Mouse (Mus musculus) inflammation-experienced regulatory T-cells, adult 6 months (primary cell): ENCODE measurements around the gene Tmsb10. TPM values are rescaled to one million over a fixed set of nuclear protein-coding genes. Genes with fewer than 3 reads are reported as not detected.

Experiments used
- ATAC-seq: one replicate; pipeline ENCODE4 v1.8.0; 2017
- polyA plus RNA-seq, 3 experiments: library from polyadenylated mRNA; unstranded; fragments of 100-300 nt; shearing (Covaris generic); gene quantifications; one replicate each; pipeline ENCODE4 v1.2.1; 2017

The Tmsb10 gene
- polyA plus RNA-seq, 3 experiments from 2014 or later: 4,108 to 4,357 (median 4,244) TPM

GRCm38 (mm10) chr6:72955517-72956198, 2.9 kb downstream of the Tmsb10 start:
- ATAC-seq: no peak

- peak; percentile 59 for ATAC-seq
These were observed 3.8 kb downstream of the Tmsb10 start for GRCm38 (mm10) chr6:72954786-72955185.

GRCm38 (mm10) chr6:72952967-72953366, 5.6 kb downstream of the Tmsb10 start:
- ATAC-seq: peak; percentile 9

GRCm38 (mm10) chr6:72952221-72952620, 6.3 kb downstream of the Tmsb10 start:
- no peak for ATAC-seq

- ATAC-seq: no peak
These were observed 9.3 kb downstream of the Tmsb10 start for GRCm38 (mm10) chr6:72949161-72949756.

- no peak for ATAC-seq
These were observed 10.2 kb downstream of the Tmsb10 start for GRCm38 (mm10) chr6:72948392-72948791.

- ATAC-seq: no peak
These were observed 10.6 kb downstream of the Tmsb10 start for GRCm38 (mm10) chr6:72947960-72948359.

- peak; percentile 56 for ATAC-seq
These were observed 18.1 kb downstream of the Tmsb10 start for GRCm38 (mm10) chr6:72940493-72940892.

GRCm38 (mm10) chr6:72937859-72938258, 20.7 kb downstream of the Tmsb10 start:
- peak; percentile 85 for ATAC-seq

- peak; percentile 59 for ATAC-seq
These were observed 21.1 kb downstream of the Tmsb10 start for GRCm38 (mm10) chr6:72937430-72937829.

GRCm38 (mm10) chr6:72932955-72933354, 25.6 kb downstream of the Tmsb10 start:
- no peak for ATAC-seq

GRCm38 (mm10) chr6:72931533-72931932, 27.0 kb downstream of the Tmsb10 start:
- no peak for ATAC-seq

GRCm38 (mm10) chr6:72929795-72930398, 28.7 kb downstream of the Tmsb10 start:
- no peak for ATAC-seq

- no peak for ATAC-seq
These were observed 31.6 kb downstream of the Tmsb10 start for GRCm38 (mm10) chr6:72926755-72927482.

GRCm38 (mm10) chr6:72926031-72926430, 32.5 kb downstream of the Tmsb10 start:
- ATAC-seq: no peak

GRCm38 (mm10) chr6:72923381-72923780, 35.2 kb downstream of the Tmsb10 start:
- no peak for ATAC-seq

GRCm38 (mm10) chr6:72921081-72921480, 37.5 kb downstream of the Tmsb10 start:
- no peak for ATAC-seq

- ATAC-seq: no peak
These were observed 40.0 kb downstream of the Tmsb10 start for GRCm38 (mm10) chr6:72918510-72919033.

GRCm38 (mm10) chr6:72916330-72916729, 42.2 kb downstream of the Tmsb10 start:
- no peak for ATAC-seq

- no peak for ATAC-seq
These were observed 44.3 kb downstream of the Tmsb10 start for GRCm38 (mm10) chr6:72914087-72914749.

- ATAC-seq: no peak
These were observed 47.3 kb downstream of the Tmsb10 start for GRCm38 (mm10) chr6:72911261-72911660.
